Mouse (Mus musculus): ENCODE data around the gene Ppp1r21. TPM values are rescaled to one million over a fixed set of nuclear protein-coding genes. Genes with fewer than 3 reads are reported as not detected.

Ppp1r21 gene
- polyA plus RNA-seq, 1 experiment = 13.8 TPM

- H3K27ac ChIP-seq (replicated peaks; ENCODE audit: low read depth, low read length) = peak overlapping the region; percentile 72
Observed at GRCm38 (mm10) chr17:88600492-88601026, 70.6 kb downstream of the Ppp1r21 start.

GRCm38 (mm10) chr17:88603943-88604342, 74.0 kb downstream of the Ppp1r21 start:
- Histone ChIP-seq H3K27ac (replicated peaks; ENCODE audit: low read depth, low read length) (no peak overlapping the region), H3K4me3 (ENCODE audit: insufficient read depth, low read depth, low read length) (no peak overlapping the region), H3K4me1 (ENCODE audit: control insufficient read depth, insufficient read depth, insufficient read length, low read length) (peaks cover 15% of the 10 kb centered on the region; the same call in 1 of the 2 replicates)

More at GRCm38 (mm10) chr17:88600492-88601026, 70.6 kb downstream of the Ppp1r21 start:
- Histone ChIP-seq H3K4me1 (ENCODE audit: control insufficient read depth, insufficient read depth, insufficient read length, low read length) (peaks cover 16% of the 10 kb centered on the region; the same call in 1 of the 2 replicates), H3K4me3 (ENCODE audit: insufficient read depth, low read depth, low read length) (0 out of 2 replicates have a peak overlapping the region, but pooled peaks have one; percentile 22)

GRCm38 (mm10) chr17:88606056-88606455, 76.1 kb downstream of the Ppp1r21 start:
- Histone ChIP-seq H3K4me3 (ENCODE audit: insufficient read depth, low read depth, low read length) (no peak overlapping the region), H3K27ac (replicated peaks; ENCODE audit: low read depth, low read length) (no peak overlapping the region), H3K4me1 (ENCODE audit: control insufficient read depth, insufficient read depth, insufficient read length, low read length) (peaks cover 9% of the 10 kb centered on the region; the same call in 1 of the 2 replicates)

GRCm38 (mm10) chr17:88609361-88609760, 79.4 kb downstream of the Ppp1r21 start:
- no peaks in the 10 kb centered on the region; the same call in 1 of the 2 replicates for H3K4me1 ChIP-seq (ENCODE audit: control insufficient read depth, insufficient read depth, insufficient read length, low read length)
- no peak overlapping the region for H3K27ac ChIP-seq (replicated peaks; ENCODE audit: low read depth, low read length)

GRCm38 (mm10) chr17:88611057-88611456, 81.1 kb downstream of the Ppp1r21 start:
- Histone ChIP-seq H3K27ac (replicated peaks; ENCODE audit: low read depth, low read length) (no peak overlapping the region), H3K4me1 (ENCODE audit: control insufficient read depth, insufficient read depth, insufficient read length, low read length) (no peaks in the 10 kb centered on the region; the same call in 1 of the 2 replicates), H3K4me3 (ENCODE audit: insufficient read depth, low read depth, low read length) (no peak overlapping the region)

More at GRCm38 (mm10) chr17:88609361-88609760, 79.4 kb downstream of the Ppp1r21 start:
- H3K4me3 ChIP-seq (ENCODE audit: insufficient read depth, low read depth, low read length) = no peak overlapping the region

- Histone ChIP-seq H3K4me3 (ENCODE audit: insufficient read depth, low read depth, low read length) (no peak overlapping the region), H3K4me1 (ENCODE audit: control insufficient read depth, insufficient read depth, insufficient read length, low read length) (no peaks in the 10 kb centered on the region; the same call in 1 of the 2 replicates), H3K27ac (replicated peaks; ENCODE audit: low read depth, low read length) (no peak overlapping the region)
Observed at GRCm38 (mm10) chr17:88613172-88613571, 83.3 kb downstream of the Ppp1r21 start.

GRCm38 (mm10) chr17:88613721-88614120, 83.8 kb downstream of the Ppp1r21 start:
- no peak overlapping the region for H3K27ac ChIP-seq (replicated peaks; ENCODE audit: low read depth, low read length)
- no peaks in the 10 kb centered on the region; the same call in 1 of the 2 replicates for H3K4me1 ChIP-seq (ENCODE audit: control insufficient read depth, insufficient read depth, insufficient read length, low read length)
- no peak overlapping the region for H3K4me3 ChIP-seq (ENCODE audit: insufficient read depth, low read depth, low read length)

GRCm38 (mm10) chr17:88614234-88614633, 84.3 kb downstream of the Ppp1r21 start:
- H3K4me1 ChIP-seq (ENCODE audit: control insufficient read depth, insufficient read depth, insufficient read length, low read length) = no peaks in the 10 kb centered on the region; the same call in 1 of the 2 replicates
- no peak overlapping the region for H3K27ac ChIP-seq (replicated peaks; ENCODE audit: low read depth, low read length)
- H3K4me3 ChIP-seq (ENCODE audit: insufficient read depth, low read depth, low read length) = no peak overlapping the region

- Histone ChIP-seq H3K4me1 (ENCODE audit: control insufficient read depth, insufficient read depth, insufficient read length, low read length) (no peaks in the 10 kb centered on the region; the same call in 1 of the 2 replicates), H3K27ac (replicated peaks; ENCODE audit: low read depth, low read length) (no peak overlapping the region), H3K4me3 (ENCODE audit: insufficient read depth, low read depth, low read length) (no peak overlapping the region)
Observed at GRCm38 (mm10) chr17:88614733-88615132, 84.8 kb downstream of the Ppp1r21 start.

- Histone ChIP-seq H3K4me1 (ENCODE audit: control insufficient read depth, insufficient read depth, insufficient read length, low read length) (no peaks in the 10 kb centered on the region; the same call in 1 of the 2 replicates), H3K27ac (replicated peaks; ENCODE audit: low read depth, low read length) (no peak overlapping the region), H3K4me3 (ENCODE audit: insufficient read depth, low read depth, low read length) (no peak overlapping the region)
Observed at GRCm38 (mm10) chr17:88615492-88616155, 85.7 kb downstream of the Ppp1r21 start.

- no peak overlapping the region for H3K4me3 ChIP-seq (ENCODE audit: insufficient read depth, low read depth, low read length)
- no peak overlapping the region for H3K27ac ChIP-seq (replicated peaks; ENCODE audit: low read depth, low read length)
- H3K4me1 ChIP-seq (ENCODE audit: control insufficient read depth, insufficient read depth, insufficient read length, low read length) = peaks cover 5% of the 10 kb centered on the region; the same call in 1 of the 2 replicates
Observed at GRCm38 (mm10) chr17:88620935-88621334, 91.0 kb downstream of the Ppp1r21 start.

GRCm38 (mm10) chr17:88621374-88621773, 91.5 kb downstream of the Ppp1r21 start:
- Histone ChIP-seq H3K27ac (replicated peaks; ENCODE audit: low read depth, low read length) (no peak overlapping the region), H3K4me3 (ENCODE audit: insufficient read depth, low read depth, low read length) (no peak overlapping the region), H3K4me1 (ENCODE audit: control insufficient read depth, insufficient read depth, insufficient read length, low read length) (peaks cover 8% of the 10 kb centered on the region; the same call in 1 of the 2 replicates)

- Histone ChIP-seq H3K27ac (replicated peaks; ENCODE audit: low read depth, low read length) (no peak overlapping the region), H3K4me1 (ENCODE audit: control insufficient read depth, insufficient read depth, insufficient read length, low read length) (peaks cover 18% of the 10 kb centered on the region; the same call in 1 of the 2 replicates), H3K4me3 (ENCODE audit: insufficient read depth, low read depth, low read length) (no peak overlapping the region)
Observed at GRCm38 (mm10) chr17:88622711-88623110, 92.8 kb downstream of the Ppp1r21 start.

- Histone ChIP-seq H3K27ac (replicated peaks; ENCODE audit: low read depth, low read length) (no peak overlapping the region), H3K4me1 (ENCODE audit: control insufficient read depth, insufficient read depth, insufficient read length, low read length) (peaks cover 21% of the 10 kb centered on the region), H3K4me3 (ENCODE audit: insufficient read depth, low read depth, low read length) (no peak overlapping the region)
Observed at GRCm38 (mm10) chr17:88624386-88624785, 94.5 kb downstream of the Ppp1r21 start.

GRCm38 (mm10) chr17:88625350-88625749, 95.4 kb downstream of the Ppp1r21 start:
- Histone ChIP-seq H3K27ac (replicated peaks; ENCODE audit: low read depth, low read length) (no peak overlapping the region), H3K4me3 (ENCODE audit: insufficient read depth, low read depth, low read length) (no peak overlapping the region), H3K4me1 (ENCODE audit: control insufficient read depth, insufficient read depth, insufficient read length, low read length) (peaks cover 31% of the 10 kb centered on the region)

Data from brown adipose tissue, adult 24 weeks (tissue).